Mouse (Mus musculus) adrenal gland (tissue): ENCODE results near the gene Cd40.

Source experiments
- intact Hi-C: fragments of 180-260 bp; cut with DNase I; formaldehyde crosslinking; loops from one replicate; pipeline ENCODE4 v1.15.1; 2025
- long read RNA-seq, 2 experiments: library from polyadenylated mRNA; unstranded; transcript quantifications; one replicate each; pipeline ENCODE4 v2.0.0; 2020; ENCODE audit warnings: borderline replicate concordance in 1 of 2; ENCODE audit not compliant: insufficient replicate concordance in 1 of 2

Gene Cd40
- long read RNA-seq, experiment 1, partial matches to known transcripts = 0 of 3 reads
- long read RNA-seq, experiment 1, other reads (novel, unspliced or antisense) = 0 of 3 reads
- long read RNA-seq, experiment 2, partial matches to known transcripts = 0 of 1 reads
- long read RNA-seq, experiment 2, other reads (novel, unspliced or antisense) = 0 of 1 reads

- intact Hi-C loops = no loop called here
Measured at GRCm38 (mm10) chr2:165054888-165055852, at the start of gene Cd40. Gene Cd40 (plus strand): TSS chr2:165055627.

GRCm38 (mm10) chr2:165006813-165007212 lies 48.6 kb upstream of the Cd40 start:
- intact Hi-C loops = no loop called here

- intact Hi-C loops = no loop called here
Measured at GRCm38 (mm10) chr2:165007986-165008385, 47.4 kb upstream of the Cd40 start.

GRCm38 (mm10) chr2:165009161-165009560 lies 46.3 kb upstream of the Cd40 start:
- intact Hi-C loops = no loop called here

GRCm38 (mm10) chr2:165009581-165009980 lies 45.8 kb upstream of the Cd40 start:
- intact Hi-C loops = no loop called here

GRCm38 (mm10) chr2:165010351-165010750 lies 45.1 kb upstream of the Cd40 start:
- intact Hi-C loops = no loop called here

- intact Hi-C loops = no loop called here
Measured at GRCm38 (mm10) chr2:165014935-165015334, 40.5 kb upstream of the Cd40 start.

GRCm38 (mm10) chr2:165020490-165020889 lies 34.9 kb upstream of the Cd40 start:
- intact Hi-C loops = no loop called here

GRCm38 (mm10) chr2:165027163-165027562 lies 28.3 kb upstream of the Cd40 start:
- intact Hi-C loops = no loop called here

- intact Hi-C loops = loop anchor here (5.0 kb wide), 2 partner anchors 65 to 110 kb away; no protein-coding TSS in a partner anchor
Measured at GRCm38 (mm10) chr2:165032533-165032932, 22.9 kb upstream of the Cd40 start.

- intact Hi-C loops = loop anchor here (5.0 kb wide), 2 partner anchors 66 to 111 kb away; no protein-coding TSS in a partner anchor
Measured at GRCm38 (mm10) chr2:165033306-165033705, 22.1 kb upstream of the Cd40 start.

- intact Hi-C loops = loop anchor here (1.0 to 5.0 kb wide), 3 partner anchors 39 to 112 kb away; no protein-coding TSS in a partner anchor
Measured at GRCm38 (mm10) chr2:165034131-165035057, 21.0 kb upstream of the Cd40 start, which contains the start of gene Ncoa5. Gene Ncoa5 (minus strand): TSS chr2:165034867.

GRCm38 (mm10) chr2:165035058-165035431 lies 20.4 kb upstream of the Cd40 start:
- intact Hi-C loops = no loop called here

- intact Hi-C loops = loop anchor here (2.0 kb wide), 1 partner anchor 33 kb away; no protein-coding TSS in a partner anchor
Measured at GRCm38 (mm10) chr2:165037415-165037814, 18.0 kb upstream of the Cd40 start.

GRCm38 (mm10) chr2:165042126-165042525 lies 13.3 kb upstream of the Cd40 start:
- intact Hi-C loops = loop anchor here (5.0 kb wide), 1 partner anchor 60 kb away; no protein-coding TSS in a partner anchor

GRCm38 (mm10) chr2:165043090-165043636 lies 12.3 kb upstream of the Cd40 start:
- intact Hi-C loops = loop anchor here (5.0 kb wide), 1 partner anchor 61 kb away; no protein-coding TSS in a partner anchor

- intact Hi-C loops = loop anchor here (5.0 kb wide), 1 partner anchor 61 kb away; no protein-coding TSS in a partner anchor
Measured at GRCm38 (mm10) chr2:165043729-165044128, 11.7 kb upstream of the Cd40 start.

GRCm38 (mm10) chr2:165049044-165049443 lies 6.4 kb upstream of the Cd40 start:
- intact Hi-C loops = no loop called here

- intact Hi-C loops = no loop called here
Measured at GRCm38 (mm10) chr2:165050826-165051548, 4.4 kb upstream of the Cd40 start.

GRCm38 (mm10) chr2:165051566-165051965 lies 3.9 kb upstream of the Cd40 start:
- intact Hi-C loops = no loop called here
